Mouse (Mus musculus) MN1 (cell line): ENCODE results near the gene Ppm1h.
A peak's percentile ranks its signal among the peaks of the same experiment; 100 is the strongest.
"Not testable (repeated sequence)": the region's sequence is repeated elsewhere in the genome, so short reads cannot be mapped to it uniquely, and the experiment has no call there.

Experiments
- DNase-seq: peaks from one replicate; pipeline ENCODE4 v3.0.0-alpha.2; 2016; ENCODE audit warnings: low spot score

The Ppm1h gene

DNA sequence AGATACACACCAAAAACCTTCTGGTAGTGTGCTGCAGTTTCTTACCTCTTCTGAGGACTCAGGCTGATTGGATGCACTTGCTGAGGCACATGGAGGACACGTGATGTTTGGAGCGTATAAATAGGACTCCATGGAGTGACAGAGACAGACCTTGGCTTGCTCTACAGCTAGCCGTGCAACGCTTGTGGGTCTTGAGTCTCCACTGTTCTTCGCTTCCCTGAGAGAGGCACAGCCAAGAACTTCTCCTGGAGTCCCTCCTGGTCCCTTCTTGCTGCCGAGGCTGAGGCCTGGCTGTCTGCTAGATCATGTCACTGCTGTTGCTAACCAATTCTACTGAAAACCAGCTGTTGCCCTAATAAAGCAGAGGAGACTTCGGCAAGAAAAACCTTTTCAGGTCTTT lies 221.4 kb downstream of the Ppm1h start:
- DNase-seq: no peak

DNA sequence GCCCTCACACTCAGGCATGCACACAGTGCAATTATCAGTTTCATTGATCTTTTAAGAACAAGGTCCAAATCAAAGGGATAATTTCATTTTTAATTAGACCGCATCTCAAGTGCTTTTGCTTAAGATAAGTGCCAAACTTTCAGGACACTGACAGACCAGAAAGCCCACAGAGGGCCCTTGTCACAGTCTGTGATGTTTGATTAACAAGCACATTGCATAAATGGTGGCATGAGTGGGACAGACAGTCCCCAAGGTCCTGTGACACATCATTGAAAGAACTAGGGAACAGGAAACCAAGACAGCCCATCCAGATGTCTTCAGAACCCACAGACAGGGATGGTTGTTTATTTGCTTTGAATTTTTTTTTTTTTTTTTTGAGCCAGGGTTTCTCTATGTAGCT lies 221.9 kb downstream of the Ppm1h start:
- DNase-seq: peak; percentile 58

DNA sequence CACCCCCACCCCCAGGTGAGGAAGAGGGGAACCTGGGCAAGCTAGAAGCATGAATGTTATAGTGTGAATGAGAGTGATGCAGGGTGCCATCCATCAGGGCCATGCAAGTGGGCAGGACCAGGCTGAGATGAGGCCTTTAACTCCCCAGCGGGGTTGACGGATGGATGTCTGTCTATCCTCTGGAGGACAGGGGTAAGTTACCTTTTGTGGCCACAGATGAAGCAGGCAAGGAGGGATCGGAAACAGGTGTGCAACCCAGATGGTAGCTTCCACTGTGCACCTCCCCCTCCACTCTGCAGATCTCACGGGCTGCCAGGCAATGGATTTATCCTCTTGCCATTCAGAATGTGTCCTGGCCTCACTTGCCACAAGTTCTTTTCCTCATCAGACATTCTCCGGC lies 222.8 kb downstream of the Ppm1h start:
- no peak for DNase-seq

DNA sequence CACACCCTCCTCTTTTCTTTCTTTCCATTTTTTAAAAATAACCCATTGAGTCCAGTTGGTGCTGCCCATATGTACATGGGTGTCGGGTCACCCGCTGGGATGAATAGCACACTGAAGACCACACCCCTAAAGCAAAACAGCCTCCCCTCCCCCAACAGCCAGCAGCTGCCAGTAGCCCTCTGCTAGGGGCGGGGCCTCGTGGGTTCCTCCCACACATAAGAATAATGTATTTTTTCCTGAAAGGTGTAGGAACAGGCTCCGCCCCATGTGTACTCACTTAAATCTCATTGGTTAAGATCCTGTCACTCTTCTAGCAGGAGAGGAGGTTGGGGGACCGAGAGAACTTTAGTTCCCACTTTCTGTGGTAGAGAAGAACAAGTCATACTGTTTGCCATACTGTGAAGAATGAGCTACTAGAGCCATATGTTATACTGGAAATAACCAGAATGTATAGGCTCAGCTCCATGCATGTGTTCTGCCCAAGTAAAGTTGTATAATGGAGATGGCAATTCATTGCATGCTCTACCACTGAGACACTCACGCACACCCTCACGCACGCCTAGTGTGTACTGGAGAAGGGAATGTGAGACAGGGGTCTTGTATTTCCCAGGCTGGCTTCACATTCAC lies 231.0 kb downstream of the Ppm1h start:
- no peak for DNase-seq

DNA sequence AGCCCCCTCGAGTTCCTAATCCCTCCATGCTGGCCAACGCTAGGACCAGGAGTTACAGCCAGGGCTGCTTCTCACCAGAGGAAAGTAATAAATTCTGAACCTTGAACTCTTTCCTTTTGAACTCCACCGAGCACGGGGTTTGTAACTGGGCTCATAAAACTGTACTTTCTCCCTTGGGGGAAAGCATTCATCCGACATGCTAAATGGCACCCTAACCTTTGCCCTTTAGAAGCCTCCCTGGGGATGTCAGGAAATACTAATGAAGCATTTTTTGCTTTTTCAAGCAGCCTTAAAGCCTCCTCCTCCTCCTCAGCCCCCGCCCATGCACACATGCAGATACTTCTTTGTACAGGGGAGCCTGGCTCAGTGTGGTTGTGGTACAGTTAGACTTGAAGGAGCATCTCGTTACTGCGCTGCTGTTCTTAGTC lies 232.2 kb downstream of the Ppm1h start:
- DNase-seq: peak; percentile 43

DNA sequence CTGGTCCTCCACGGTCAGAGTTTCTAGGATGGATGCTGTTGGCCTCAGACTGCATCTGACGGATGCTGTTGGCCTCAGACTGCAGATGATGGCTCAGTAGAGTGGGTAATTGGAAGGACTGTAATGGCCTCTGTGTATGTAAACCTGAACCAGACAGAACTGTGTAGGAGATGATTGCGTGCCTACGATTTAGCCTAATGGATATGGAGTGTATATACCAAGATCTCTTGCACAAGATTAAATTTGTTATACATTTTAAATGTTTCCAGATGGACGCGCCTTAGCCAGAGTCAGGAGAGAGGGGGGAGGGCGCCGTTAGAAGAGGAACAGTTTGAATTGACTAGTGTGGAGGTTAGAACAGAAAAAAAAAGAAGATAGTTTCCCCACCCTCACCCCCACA lies 233.1 kb downstream of the Ppm1h start:
- DNase-seq: peak; percentile 73

DNA sequence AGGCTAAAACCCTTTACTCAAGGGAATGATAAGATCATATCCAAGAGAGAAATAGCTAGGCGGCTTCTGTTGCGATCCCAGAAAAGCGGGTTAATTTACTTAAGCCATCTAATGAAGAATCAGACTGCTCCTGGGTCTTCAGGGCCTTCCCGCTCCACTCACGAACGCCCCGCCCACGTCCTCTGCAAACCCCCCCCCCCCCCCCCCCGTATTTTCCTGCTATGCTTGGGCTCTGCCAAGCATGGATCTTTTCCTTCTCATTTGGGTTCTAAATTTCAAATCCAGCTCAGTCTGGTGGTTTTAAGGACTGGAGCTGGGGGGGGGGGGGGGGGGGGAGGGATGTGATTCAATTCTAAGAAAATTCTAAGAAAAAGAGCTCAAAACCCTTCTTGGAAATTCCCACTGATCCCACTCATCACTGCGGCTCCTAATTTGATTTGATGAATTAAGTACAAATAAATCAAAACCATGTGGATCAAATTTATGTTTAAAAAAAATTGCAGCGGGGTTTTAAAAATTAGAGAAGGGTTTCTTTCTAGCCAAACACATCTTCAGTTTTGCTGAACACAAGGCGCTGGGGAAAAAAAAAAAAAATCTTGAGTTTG lies 233.6 kb downstream of the Ppm1h start:
- peak; percentile 75 for DNase-seq

DNA sequence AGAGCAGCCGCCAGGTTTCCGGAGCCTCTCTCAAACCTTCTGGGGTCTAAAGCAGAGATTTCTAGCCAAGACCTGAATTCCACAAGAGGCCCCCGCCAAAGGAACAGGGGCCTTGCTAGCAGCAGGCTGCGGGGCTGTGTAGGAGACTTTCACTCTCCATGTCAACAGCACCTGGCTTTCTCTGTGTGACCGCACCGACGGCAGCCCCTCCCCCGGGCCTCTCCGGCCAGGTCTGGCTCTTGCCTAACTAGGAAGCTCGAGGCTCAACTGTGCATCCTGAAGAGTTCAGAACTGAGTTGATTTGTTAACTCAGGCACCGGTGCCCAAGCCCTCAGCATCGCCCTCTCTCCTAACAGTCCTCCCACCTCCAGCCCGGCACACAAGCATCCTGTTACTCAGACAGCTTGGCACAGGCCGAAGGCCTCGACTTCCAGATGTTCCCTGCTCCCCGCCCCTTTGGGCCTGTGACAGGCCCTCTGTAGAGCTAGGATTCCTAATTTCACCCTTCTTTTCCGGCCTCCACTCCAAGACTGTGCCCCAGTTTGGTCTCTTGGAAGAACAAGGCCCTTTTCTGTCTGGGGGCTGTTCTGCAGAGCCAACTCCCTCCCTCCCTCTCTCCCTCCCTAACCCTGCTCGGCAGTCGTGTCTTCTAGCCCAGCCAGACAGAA lies 234.3 kb downstream of the Ppm1h start:
- DNase-seq: peak; percentile 95

DNA sequence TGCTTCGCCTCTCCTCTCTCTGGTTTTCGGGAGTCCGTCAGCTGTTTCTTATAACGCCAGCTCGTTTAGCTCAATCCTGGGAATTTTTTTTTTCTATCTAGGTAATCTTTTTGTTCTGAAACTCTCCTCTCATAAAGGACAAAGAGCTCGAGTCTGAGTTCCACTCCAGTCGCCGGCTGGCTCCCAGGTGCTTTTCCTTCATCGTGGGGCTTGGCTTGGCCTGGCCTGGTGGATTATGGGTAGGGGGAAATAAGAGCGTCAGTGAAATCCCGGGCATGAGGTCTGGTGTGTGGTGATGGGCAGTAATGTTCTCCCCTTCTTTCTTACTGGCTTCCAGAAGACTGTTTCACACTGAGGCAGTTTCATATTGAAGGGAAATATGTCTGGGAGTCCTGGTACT lies 234.8 kb downstream of the Ppm1h start:
- DNase-seq: no peak

DNA sequence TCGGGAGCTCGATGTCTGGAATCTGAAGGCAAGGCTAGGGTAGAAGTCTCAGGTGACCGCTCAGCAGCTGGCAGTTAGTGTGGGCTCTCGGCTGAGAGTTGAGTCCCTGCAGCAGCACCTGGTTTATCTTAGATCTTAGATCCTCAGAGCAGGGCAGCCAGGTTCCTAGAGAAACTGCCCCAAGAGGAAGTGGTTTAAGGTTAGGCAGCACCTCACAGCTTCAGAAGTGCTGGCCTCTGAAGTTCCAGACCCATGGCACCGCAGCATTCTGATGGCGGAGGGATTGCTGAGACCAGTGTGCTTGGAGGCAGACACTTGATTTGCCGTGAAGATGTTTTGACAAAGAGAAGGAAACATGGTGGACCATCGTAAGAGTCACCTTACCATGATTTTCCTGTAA lies 237.3 kb downstream of the Ppm1h start:
- no peak for DNase-seq

DNA sequence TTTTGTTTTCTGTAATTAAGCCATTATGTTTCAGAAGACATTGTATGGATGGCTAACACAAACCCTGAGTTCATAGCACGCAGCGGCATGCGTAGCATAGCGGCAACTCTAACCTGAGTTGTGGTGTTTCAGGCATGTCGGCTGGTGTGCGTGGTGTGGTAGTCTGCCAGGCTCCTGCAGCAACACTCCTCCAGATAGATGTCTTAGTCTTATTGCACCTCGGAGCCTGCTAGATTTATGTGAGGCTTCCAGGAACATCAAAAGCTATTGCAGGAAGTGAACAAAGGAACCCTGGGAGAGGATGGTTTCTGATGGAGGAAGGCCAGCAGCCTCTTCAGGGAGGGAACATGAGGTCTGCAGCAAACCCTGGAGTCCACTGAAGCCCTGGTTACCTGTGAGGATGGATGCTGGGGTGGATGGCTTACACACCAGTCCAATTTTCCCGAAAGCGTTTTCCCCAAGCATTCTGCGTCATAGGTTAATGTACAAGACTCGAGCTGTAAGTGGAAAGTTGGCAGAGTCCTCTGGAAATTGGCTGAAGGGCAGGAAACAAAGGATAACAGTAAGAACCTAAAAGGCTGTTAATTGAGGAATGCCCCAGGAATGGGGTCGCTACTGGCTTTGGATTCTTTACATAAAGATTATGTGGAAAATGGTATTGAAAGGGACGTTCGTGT lies 239.2 kb downstream of the Ppm1h start:
- no peak for DNase-seq

DNA sequence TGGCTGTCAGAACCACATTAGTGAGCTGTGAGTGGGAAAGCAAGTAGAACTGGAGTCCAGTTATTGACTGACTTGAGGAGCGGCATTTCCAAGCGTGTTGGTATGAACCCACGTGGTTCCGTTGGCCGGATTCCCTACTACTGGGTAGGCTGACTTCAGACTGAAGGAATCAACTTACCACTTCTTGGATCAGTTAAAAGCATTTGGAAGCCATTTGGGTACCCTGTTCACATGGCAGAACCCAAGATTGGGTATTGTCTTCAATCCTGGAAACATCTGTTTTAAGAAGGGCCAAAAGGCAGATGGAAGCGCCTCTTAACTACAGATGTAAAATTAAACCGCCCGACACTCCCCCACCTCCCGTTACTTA lies 239.7 kb downstream of the Ppm1h start:
- no peak for DNase-seq

DNA sequence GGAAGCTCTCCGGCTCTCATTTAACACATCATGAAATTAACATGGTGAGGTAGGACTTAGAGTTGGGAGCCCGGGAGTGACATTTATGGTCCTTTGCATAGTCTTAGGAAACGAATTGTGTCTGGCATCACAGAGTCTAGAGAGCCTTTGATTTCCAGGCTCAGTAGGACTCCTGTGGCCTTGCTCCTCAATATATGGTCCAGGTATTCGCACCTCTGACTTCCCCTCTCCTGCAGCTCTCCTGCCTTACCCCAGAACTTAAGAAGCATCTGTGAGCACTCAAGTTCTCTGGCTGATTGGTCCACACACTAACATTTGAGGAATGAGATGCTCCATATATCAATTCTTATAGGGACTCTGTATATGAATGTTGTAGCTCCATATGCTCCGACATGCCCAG lies 240.2 kb downstream of the Ppm1h start:
- no peak for DNase-seq

DNA sequence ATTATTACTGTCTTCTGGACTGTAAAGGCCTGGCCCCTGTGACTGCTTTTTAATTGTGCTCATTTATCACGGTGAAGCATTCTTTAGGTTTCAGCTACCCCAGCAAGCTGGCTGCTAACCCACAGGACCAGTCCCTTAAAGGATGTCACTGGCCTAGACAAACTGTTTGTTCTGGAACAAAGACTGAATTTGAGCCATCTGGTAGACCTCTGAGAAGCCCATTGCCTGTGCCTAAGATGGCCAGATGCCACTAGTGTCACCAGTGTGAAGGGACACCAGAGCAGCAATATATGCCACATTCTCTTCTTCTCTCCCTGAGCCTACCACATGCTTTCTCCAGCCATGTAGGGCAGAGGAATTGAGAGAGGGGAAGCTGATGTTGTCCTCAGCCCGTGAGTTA lies 240.9 kb downstream of the Ppm1h start:
- DNase-seq: no peak

DNA sequence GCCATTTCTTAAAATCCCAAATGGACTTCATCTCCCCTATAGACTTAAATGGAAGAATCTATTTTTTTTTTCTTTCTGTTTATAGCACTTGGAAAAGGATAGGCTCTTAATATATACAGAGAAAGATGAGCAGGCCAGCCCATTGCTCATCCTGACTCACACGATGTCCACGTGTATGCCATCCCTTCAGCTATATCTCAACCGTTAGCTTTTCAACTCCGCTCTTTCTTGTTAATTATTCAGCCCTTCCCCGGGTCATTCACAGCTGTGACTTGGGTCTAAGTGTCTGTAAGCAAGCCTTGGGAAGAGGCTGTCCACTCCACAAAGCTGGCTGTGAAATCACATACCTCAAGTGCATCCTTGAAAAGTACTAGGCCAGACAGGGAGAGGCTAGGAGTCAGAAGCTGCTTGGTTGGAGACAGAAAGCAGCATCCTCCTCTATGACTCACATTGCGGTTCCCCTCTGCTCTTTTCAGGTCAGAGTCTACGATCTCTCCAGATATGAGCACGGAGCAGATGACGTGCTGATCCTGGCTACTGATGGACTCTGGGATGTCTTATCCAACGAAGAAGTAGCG lies 241.7 kb downstream of the Ppm1h start:
- DNase-seq: no peak

DNA sequence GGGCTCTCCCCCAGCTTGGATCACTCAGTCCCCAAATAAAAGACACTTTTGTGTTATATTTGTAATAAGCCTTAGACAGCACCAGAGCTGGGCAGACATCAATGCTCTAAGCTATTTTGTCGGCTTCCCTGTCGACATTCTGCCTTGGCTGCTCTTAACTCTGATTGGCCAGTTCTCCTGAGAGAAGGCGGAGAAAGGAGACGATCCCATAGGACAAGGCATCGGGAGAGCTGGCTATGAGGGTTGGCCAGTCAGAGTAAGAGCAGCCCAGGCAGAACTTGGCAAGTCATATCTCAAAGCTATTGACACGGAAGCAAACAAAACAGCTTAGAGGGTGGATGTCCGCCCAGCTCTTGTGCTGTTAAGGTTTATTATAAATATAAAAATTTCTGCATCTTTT lies 243.7 kb downstream of the Ppm1h start:
- DNase-seq: no peak

DNA sequence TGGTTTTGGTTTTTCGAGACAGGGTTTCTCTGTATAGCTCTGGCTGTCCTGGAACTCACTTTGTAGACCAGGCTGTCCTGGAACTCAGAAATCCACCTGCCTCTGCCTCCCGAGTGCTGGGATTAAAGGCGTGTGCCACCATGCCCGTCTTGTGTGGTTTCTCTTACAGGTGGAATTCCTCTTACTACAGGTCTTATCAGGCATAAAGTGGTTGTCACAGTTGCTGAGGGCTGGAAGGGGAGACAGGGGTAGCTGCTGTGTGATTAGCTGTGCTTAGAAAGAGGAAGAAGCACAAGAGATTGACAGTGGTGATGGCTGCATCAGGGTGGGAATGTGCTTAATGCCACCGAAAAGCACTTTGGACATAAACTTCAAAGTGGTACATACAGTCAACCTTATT lies 246.0 kb downstream of the Ppm1h start:
- DNase-seq: not testable (repeated sequence)

DNA sequence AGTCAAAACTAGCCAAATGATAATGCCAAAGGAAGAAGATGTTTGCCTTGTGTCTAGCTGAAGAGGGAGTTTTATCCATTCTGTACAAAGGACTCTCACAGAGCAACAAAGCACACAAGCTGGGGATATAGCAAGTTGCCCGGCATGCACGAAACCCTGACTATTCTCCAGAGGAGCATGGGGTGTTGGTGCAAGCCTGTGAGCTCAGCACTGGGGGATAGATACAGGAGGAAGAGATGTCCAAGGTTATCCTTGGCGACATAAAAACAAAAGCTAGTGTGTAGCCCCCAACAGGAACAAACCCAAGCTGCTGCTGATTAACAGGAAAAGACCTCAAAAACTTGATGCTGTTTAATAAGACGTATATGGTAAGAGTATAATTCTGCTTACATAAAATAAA lies 247.7 kb downstream of the Ppm1h start:
- DNase-seq: no peak

DNA sequence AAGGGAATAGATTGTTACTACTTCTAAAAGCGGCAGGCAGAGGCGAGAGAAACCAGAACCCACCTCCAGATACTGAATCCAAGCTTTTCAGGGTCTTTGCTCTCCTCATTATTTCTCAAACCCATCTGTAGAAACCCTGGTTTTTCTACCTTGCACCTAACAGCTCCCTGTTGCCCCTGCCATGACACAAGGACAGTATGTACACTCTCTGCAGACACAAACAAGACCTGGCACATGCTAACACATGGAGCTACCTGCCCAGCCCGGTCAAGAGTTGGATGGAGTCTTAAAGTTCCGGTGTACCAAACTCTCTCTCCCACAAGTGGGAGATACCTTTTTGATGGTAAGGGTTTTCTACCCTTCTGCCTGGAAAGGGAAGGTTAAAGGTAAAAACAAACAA lies 252.0 kb downstream of the Ppm1h start:
- no peak for DNase-seq

DNA sequence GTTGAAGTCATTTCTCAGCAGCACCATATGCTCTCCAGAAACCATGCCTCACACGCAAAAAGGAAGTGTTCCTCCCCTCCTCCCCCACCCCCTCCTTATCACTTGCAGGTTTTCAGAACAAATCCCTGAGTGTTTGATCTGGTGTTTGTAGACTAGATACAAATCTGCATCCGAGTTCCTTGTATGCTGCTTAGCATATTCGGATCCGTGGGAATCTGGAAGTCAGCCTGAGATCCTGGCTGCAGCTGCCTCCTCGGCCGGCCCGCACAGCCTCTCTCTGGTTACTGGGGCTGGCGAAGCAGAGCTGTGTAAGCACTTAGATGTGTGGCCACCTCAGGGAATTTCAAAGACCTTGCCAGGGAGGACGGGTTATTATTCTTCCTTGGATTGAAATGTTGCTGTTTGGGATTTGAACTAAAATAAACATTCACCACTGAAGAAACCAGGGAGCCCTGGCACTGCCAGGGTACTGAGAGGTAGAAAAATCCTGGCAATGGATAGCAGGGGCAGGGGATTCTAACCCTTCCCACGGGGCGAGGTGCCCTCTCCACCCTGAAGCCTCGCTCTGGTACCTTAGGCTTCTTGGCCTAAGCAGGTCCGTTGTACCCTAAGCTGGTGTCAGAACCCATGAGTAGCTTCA lies 252.8 kb downstream of the Ppm1h start:
- no peak for DNase-seq

DNA sequence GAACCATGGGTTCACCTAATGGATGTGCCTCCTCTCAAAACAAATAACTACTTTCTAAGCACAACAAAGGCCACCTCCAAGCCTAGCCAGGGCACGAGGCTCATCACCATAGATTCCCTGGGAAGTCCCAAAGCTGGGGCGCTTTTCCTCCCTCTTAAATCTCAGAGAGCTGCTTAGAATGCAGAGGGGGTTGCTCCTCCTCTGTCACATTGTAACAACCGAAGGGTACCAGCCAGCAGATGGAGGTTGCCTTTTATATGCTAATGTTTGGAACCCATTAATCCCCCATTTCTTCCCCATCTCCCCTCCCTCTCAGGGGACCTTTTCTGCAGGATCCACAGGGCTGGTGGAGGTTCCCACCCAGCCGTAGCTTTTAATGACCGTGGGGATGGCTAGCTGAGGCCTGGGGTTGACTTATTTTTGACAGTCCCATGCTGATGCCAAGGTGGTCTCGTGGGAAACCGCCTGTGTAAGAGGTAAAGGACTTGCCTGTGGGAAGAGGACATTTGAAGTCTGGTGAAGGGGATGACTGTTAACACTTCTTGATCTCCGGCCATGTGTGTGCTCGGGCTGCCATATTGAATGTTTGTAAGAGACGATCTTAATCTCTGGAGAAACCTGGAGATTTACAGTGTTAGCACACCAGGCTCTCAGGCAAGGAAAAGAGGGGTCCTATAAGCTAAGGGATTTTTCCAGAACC lies 253.4 kb downstream of the Ppm1h start:
- DNase-seq: no peak
